Mouse (Mus musculus) hindbrain, embryonic 10.5 days (tissue): ENCODE data around the gene Olfr742. TPM values are rescaled to one million over a fixed set of nuclear protein-coding genes. Genes with fewer than 3 reads are reported as not detected.

Source experiments
- DNase-seq: peaks from one replicate; pipeline ENCODE4 v3.0.0-alpha.2; 2017; ENCODE audit warnings: low spot score
- H3K27ac ChIP-seq: fragments of 300-500 bp; sonication (generic); 2 replicates; pipeline ENCODE4 v1.5.1; 2016; ENCODE audit warnings: mild to moderate bottlenecking, moderate library complexity
- H3K27me3 ChIP-seq: fragments of 300-500 bp; sonication (generic); 2 replicates; pipeline ENCODE4 v1.6.1; 2016; ENCODE audit warnings: mild to moderate bottlenecking; ENCODE audit not compliant: poor library complexity, insufficient read depth, severe bottlenecking
- H3K36me3 ChIP-seq: fragments of 300-500 bp; sonication (generic); 2 replicates; pipeline ENCODE4 v1.6.1; 2016; ENCODE audit warnings: mild to moderate bottlenecking, moderate library complexity
- H3K4me1 ChIP-seq: fragments of 300-500 bp; sonication (generic); replicated peaks from 2 replicates; pipeline ENCODE4 v1.6.1; 2016; ENCODE audit warnings: mild to moderate bottlenecking
- H3K4me3 ChIP-seq: fragments of 300-500 bp; sonication (generic); 2 replicates; pipeline ENCODE4 v1.5.1; 2016; ENCODE audit warnings: mild to moderate bottlenecking, moderate library complexity
- H3K9me3 ChIP-seq: fragments of 300-500 bp; sonication (generic); 2 replicates; pipeline ENCODE4 v1.6.1; 2016; ENCODE audit warnings: mild to moderate bottlenecking, moderate library complexity
- WGBS: fragments of 180-500 bp; shearing (Covaris S2); methylation state at CpG from one replicate; pipeline ENCODE4 v1.1.7; 2016; 5-methylcytosine and 5-hydroxymethylcytosine counted together
- polyA plus RNA-seq: library from polyadenylated mRNA; unstranded; fragments of >200 nt; fragmentation: Nextera tagmentation; extraction: Ambion mirVana; gene quantifications from 2 replicates; pipeline ENCODE4 v1.2.1, GENCODE M21; 2016

Gene Olfr742
- not detected in 2 replicates for polyA plus RNA-seq

DNA sequence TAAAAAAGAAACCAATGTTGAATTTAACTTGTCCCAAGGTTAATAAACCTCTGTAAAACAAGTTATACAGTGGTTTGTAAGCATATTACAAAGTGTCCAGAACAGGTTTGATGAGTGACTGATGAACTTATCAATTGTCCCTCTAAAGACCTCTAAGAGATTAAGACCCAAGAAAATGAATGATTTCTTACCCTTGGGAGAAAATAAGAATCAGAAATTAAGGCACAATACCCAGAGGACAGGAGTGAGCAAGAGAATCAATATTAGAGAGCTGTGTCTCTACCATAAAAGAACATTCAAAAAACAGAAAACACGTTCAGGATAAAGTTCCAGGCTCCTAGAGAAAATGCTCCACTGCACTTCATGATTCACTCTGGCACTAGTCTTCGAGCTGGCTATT is at the start of gene Olfr742:
TSS of gene Olfr742 (plus strand) at position 301 of the 400 bp plus-strand sequence.
- DNase-seq, result no peak
- WGBS, result 57% methylated on average over 2 of the region's 2 CpGs
- no peak within 1 kb of the TSS for H3K4me3 ChIP-seq
- no peaks in the 10 kb centered on the region for H3K27me3 ChIP-seq
- no peak within 1 kb of the TSS for H3K27ac ChIP-seq
- no peaks in the 10 kb centered on the region for H3K4me1 ChIP-seq
- no peaks in the 10 kb centered on the region for H3K36me3 ChIP-seq
- H3K9me3 ChIP-seq, result no peaks in the 10 kb centered on the region

DNA sequence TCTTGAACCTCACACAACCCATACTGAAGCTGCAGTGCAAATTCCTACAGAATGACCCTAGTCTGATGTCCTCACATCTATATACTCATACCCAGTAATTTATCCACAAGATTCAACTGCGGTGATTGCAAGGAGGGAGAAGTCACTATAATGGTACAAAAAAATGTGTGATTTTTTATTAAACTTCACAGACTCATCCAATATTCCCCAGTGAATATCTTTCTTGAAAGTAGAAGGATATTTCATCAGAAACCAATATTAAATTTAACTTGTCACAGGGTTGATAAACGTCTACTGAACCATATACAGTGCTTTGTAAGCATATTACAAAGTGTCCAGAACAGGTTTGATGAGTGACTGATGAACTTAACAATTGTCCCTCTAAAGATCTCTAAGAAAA is 31.0 kb upstream of the Olfr742 start, which contains the start of gene Olfr741:
TSS of gene Olfr741 (plus strand) at position 301 of the 400 bp plus-strand sequence.
- WGBS, result 76% methylated on average over 2 of the region's 2 CpGs
- no peak for DNase-seq

DNA sequence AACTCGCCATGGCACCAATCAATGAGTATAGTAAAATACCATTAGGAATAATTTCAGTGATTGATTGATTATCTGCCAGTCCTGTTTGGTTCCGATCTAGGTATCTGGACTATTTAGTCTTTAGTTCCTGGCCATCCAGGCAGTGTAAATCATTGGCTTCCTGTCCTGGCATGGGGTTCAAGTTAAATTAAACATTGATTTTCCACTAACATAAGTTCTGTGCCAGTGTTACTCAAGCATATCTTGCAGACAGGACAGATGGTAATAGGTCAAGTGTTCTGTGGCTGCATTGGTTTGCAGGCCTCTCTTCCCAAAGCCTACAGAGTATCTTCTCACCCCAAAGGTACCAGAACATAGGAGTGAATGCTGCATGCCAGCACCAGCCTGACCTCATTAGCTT is 25.0 kb upstream of the Olfr742 start:
- Histone ChIP-seq H3K27me3 (no peaks in the 10 kb centered on the region), H3K9me3 (0 out of 2 replicates have a peak, but pooled peaks cover 7% of the 10 kb centered on the region), H3K4me3 (no peak overlapping the region), H3K36me3 (no peaks in the 10 kb centered on the region), H3K4me1 (no peaks in the 10 kb centered on the region), H3K27ac (no peak overlapping the region)
- WGBS, result 82% methylated on average over 2 of the region's 2 CpGs
- no peak for DNase-seq

More for the DNA sequence above, 31.0 kb upstream of the Olfr742 start, which contains the start of gene Olfr741:
- no peaks in the 10 kb centered on the region for H3K4me1 ChIP-seq
- H3K27me3 ChIP-seq, result no peaks in the 10 kb centered on the region
- H3K4me3 ChIP-seq, result no peak within 1 kb of the TSS
- H3K9me3 ChIP-seq, result 0 out of 2 replicates have a peak, but pooled peaks cover 3% of the 10 kb centered on the region
- no peaks in the 10 kb centered on the region for H3K36me3 ChIP-seq
- H3K27ac ChIP-seq, result no peak within 1 kb of the TSS

DNA sequence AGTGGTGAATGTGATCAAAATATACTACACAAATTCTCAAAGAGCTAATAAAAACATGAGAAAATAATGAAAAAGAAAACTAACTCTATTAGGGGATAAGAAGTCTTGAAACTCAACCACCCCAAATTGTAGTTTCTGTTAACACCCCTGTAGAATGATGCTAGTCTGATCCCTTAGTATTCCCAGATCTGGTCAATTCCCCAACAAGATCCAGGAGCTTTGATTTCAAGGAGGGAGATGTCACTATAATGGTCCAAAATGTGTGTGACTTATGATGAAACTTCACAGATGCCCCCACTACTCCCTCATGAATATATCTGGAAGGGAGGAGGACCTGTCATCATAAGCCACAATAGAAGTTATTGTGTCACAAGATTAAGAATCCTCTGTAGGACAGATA is 18.1 kb downstream of the Olfr742 start, which contains the start of gene Olfr743:
TSS of gene Olfr743 (plus strand) at position 301 of the 400 bp plus-strand sequence.
- H3K4me1 ChIP-seq, result no peaks in the 10 kb centered on the region

DNA sequence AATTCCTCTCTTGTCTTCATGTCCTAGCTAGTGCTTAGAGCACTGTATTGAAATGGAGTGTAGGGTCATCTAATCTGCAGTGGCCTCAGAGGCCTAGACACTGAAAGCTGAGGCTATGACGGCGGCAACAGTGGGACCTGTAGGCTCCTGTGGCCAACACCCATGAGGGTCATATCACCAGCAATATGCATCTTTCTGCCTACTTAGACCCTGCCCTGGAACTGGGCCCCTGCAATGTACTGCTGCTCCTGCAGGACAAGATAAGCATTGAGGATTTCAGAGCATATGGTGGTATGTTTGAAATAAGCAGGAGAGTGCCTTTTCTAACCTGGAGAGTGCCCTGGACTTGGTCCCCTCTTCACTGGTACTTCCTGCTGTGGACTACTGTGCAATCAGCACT is 49.3 kb downstream of the Olfr742 start:
- no peaks in the 10 kb centered on the region for H3K27me3 ChIP-seq
- no peaks in the 10 kb centered on the region for H3K36me3 ChIP-seq
- no peak overlapping the region for H3K27ac ChIP-seq
- peaks cover 10% of the 10 kb centered on the region; the same call in 1 of the 2 replicates for H3K9me3 ChIP-seq
- no peak overlapping the region for H3K4me3 ChIP-seq
- 85% methylated on average over 2 of the region's 2 CpGs for WGBS
- H3K4me1 ChIP-seq, result no peaks in the 10 kb centered on the region
- DNase-seq, result no peak

More for the DNA sequence above, 18.1 kb downstream of the Olfr742 start, which contains the start of gene Olfr743:
- no peak for DNase-seq
- no peak within 1 kb of the TSS for H3K27ac ChIP-seq
- no peaks in the 10 kb centered on the region for H3K9me3 ChIP-seq
- H3K36me3 ChIP-seq, result no peaks in the 10 kb centered on the region
- no peaks in the 10 kb centered on the region for H3K27me3 ChIP-seq
- H3K4me3 ChIP-seq, result no peak within 1 kb of the TSS

Other genes starting within 250 kb of the Olfr742 start
- not detected in 2 replicates for gene Olfr732, start 219.4 kb upstream of the Olfr742 start, polyA plus RNA-seq
- gene Olfr733, start 202.1 kb upstream of the Olfr742 start, polyA plus RNA-seq, result not detected in 2 replicates
- not detected in 2 replicates for gene Olfr734, start 176.8 kb upstream of the Olfr742 start, polyA plus RNA-seq
- not detected in 2 replicates for gene Olfr735, start 154.7 kb upstream of the Olfr742 start, polyA plus RNA-seq
- gene Tlr11, start 145.7 kb upstream of the Olfr742 start, polyA plus RNA-seq, result not detected in 2 replicates
- gene Olfr736, start 122.4 kb upstream of the Olfr742 start, polyA plus RNA-seq, result not detected in 2 replicates
- not detected in 2 replicates for gene Olfr738, start 96.0 kb upstream of the Olfr742 start, polyA plus RNA-seq
- not detected in 2 replicates for gene Olfr739, start 85.0 kb upstream of the Olfr742 start, polyA plus RNA-seq
- gene Olfr740, start 58.1 kb upstream of the Olfr742 start, polyA plus RNA-seq, result not detected in 2 replicates
- gene Olfr741, start 30.9 kb upstream of the Olfr742 start, polyA plus RNA-seq, result not detected in 2 replicates
- gene Olfr743, start 18.2 kb downstream of the Olfr742 start, polyA plus RNA-seq, result not detected in 2 replicates
- gene Olfr744, start 111.3 kb downstream of the Olfr742 start, polyA plus RNA-seq, result not detected in 2 replicates
- gene Olfr745, start 135.8 kb downstream of the Olfr742 start, polyA plus RNA-seq, result not detected in 2 replicates
- not detected in 2 replicates for gene Olfr746, start 143.5 kb downstream of the Olfr742 start, polyA plus RNA-seq
- not detected in 2 replicates for gene Olfr747, start 189.6 kb downstream of the Olfr742 start, polyA plus RNA-seq
- gene Olfr748, start 203.8 kb downstream of the Olfr742 start, polyA plus RNA-seq, result not detected in 2 replicates
- gene Olfr749, start 241.5 kb downstream of the Olfr742 start, polyA plus RNA-seq, result not detected in 2 replicates